Mouse (Mus musculus): ENCODE results near the gene Gm10065. TPM values are rescaled to one million over a fixed set of nuclear protein-coding genes. Genes with fewer than 3 reads are reported as not detected.
A peak's percentile ranks its signal among the peaks of the same experiment; 100 is the strongest.

Gene Gm10065
- total RNA-seq, 4 experiments from 2014 or later = not detected

DNA sequence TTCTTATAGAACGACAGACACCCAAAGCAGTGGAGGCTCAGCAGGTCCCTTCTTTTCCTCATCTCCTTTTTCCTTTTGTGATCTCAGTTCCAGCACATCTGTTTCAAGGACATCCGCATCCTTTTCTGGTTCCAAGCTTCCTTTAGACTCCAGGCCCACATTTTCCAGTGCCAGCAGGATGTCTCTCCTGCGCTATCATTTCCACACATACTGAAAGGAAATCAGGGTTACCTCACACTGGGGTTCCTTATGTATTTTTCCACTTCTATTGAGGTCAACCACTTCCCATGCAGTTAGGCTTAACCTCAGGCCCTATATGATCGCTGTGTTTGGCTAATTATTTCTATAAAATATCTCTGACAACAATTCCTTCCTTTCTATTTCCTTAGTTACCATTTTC, 43.8 kb downstream of the Gm10065 start:
- peak; percentile 10 for DNase-seq (ENCODE audit: low spot score)

Small RNAs within 50 kb of the gene (microRNA-seq; reads per million reads assigned to microRNA genes)
- not detected for gene Mir1896

Other genes with a start within 250 kb of the Gm10065 start
- not detected for gene Gpx5, start 186.7 kb downstream of the Gm10065 start, total RNA-seq (2022)
- not detected for gene Gpx6, start 167.3 kb downstream of the Gm10065 start, total RNA-seq (2022)
- gene Olfr1367, start 132.5 kb downstream of the Gm10065 start, total RNA-seq (2022) = not detected
- gene Zscan12, start 116.6 kb downstream of the Gm10065 start, total RNA-seq (2022) = 1 to 10 TPM; 4.5 to 6.0 (median 5.0) TPM
- 10 to 100 TPM; 24.4 to 26.7 (median 26.1) TPM for gene Zkscan3, start 76.7 kb downstream of the Gm10065 start, total RNA-seq (2022)
- under 1 TPM; 0.30 to 0.50 (median 0.35) TPM for gene Pgbd1, start 38.4 kb downstream of the Gm10065 start, total RNA-seq (2022)
- gene Zscan26, start 25.7 kb downstream of the Gm10065 start, total RNA-seq (2022) = 10 to 100 TPM; 20.5 to 25.0 (median 21.7) TPM
- gene Nkapl, start 10.9 kb downstream of the Gm10065 start, total RNA-seq (2022) = 1 to 10 TPM in 1 of 4 experiments, under 1 TPM in 3; 0.17 to 1.1 (median 0.41) TPM
- 1 to 10 TPM; 1.0 to 1.5 (median 1.1) TPM for gene Zkscan4, start 534 bp downstream of the Gm10065 start, total RNA-seq (2022)
- gene AK157302, start 15.8 kb upstream of the Gm10065 start, total RNA-seq (2022) = 10 to 100 TPM; 24.1 to 26.8 (median 25.8) TPM
- 100 to 1,000 TPM; 207 to 244 (median 213) TPM for gene Gm11273, start 22.0 kb upstream of the Gm10065 start, total RNA-seq (2022)
- 10 to 100 TPM; 10.5 to 13.0 (median 10.8) TPM for gene Zkscan8, start 51.7 kb upstream of the Gm10065 start, total RNA-seq (2022)
- gene Olfr1366, start 63.4 kb upstream of the Gm10065 start, total RNA-seq (2022) = not detected
- not detected for gene Olfr1535, start 80.5 kb upstream of the Gm10065 start, total RNA-seq (2022)
- not detected for gene Olfr1364, start 102.3 kb upstream of the Gm10065 start, total RNA-seq (2022)
- gene Olfr1362, start 134.6 kb upstream of the Gm10065 start, total RNA-seq (2022) = not detected
- gene Olfr11, start 163.1 kb upstream of the Gm10065 start, total RNA-seq (2022) = not detected
- not detected for gene Olfr1361, start 183.9 kb upstream of the Gm10065 start, total RNA-seq (2022)
- not detected for gene Olfr1360, start 198.0 kb upstream of the Gm10065 start, total RNA-seq (2022)
- not detected for gene Olfr1359, start 218.7 kb upstream of the Gm10065 start, total RNA-seq (2022)
- 10 to 100 TPM in 1 of 4 experiments, 1 to 10 TPM in 3; 5.4 to 11.8 (median 8.0) TPM for gene Hist1h2bl, start 236.7 kb upstream of the Gm10065 start, total RNA-seq (2022)
- 10 to 100 TPM in 2 of 4 experiments, 1 to 10 TPM in 1, not detected in 1; 1.1 to 17.1 (median 12.1) TPM for gene Hist1h2ai, start 237.0 kb upstream of the Gm10065 start, total RNA-seq (2022)
- gene Hist1h3h, start 238.2 kb upstream of the Gm10065 start, total RNA-seq (2022) = 10 to 100 TPM in 2 of 4 experiments, 1 to 10 TPM in 2; 5.0 to 19.2 (median 10.1) TPM
- 1 to 10 TPM in 2 of 4 experiments, under 1 TPM in 1, not detected in 1; 0.94 to 3.0 (median 1.8) TPM for gene Hist1h2bm, start 242.6 kb upstream of the Gm10065 start, total RNA-seq (2022)

All from heart, adult 8-10 months (tissue).